Mouse (Mus musculus) CH12.LX (cell line): Measurements from ENCODE around the gene Vmn2r44. TPM values are rescaled to one million over a fixed set of nuclear protein-coding genes. Genes with fewer than 3 reads are reported as not detected.
"Not testable (repeated sequence)": the region's sequence is repeated elsewhere in the genome, so short reads cannot be mapped to it uniquely, and the experiment has no call there.

Source experiments
- DNase-seq: peaks from one replicate; pipeline ENCODE4 v3.0.0-alpha.2; 2013; ENCODE audit errors: extremely low read depth
- H3K27ac ChIP-seq: 2 replicates; pipeline ENCODE4 v1.5.1; 2012; ENCODE audit warnings: low read depth, mild to moderate bottlenecking, control low read depth, moderate library complexity; ENCODE audit not compliant: insufficient read depth
- H3K27me3 ChIP-seq: replicated peaks from 2 replicates; pipeline ENCODE3; 2012; ENCODE audit warnings: inconsistent platforms
- H3K36me3 ChIP-seq, 2 experiments: replicated peaks in 1 of 2; 2 replicates each; pipeline versions ENCODE3 to v1.6.1; 2012; ENCODE audit warnings: inconsistent platforms in 1 of 2, low read length in 1 of 2, mild to moderate bottlenecking in 1 of 2, mixed read lengths in 1 of 2, moderate library complexity in 1 of 2; ENCODE audit not compliant: control insufficient read depth in 1 of 2, insufficient read depth in 1 of 2
- H3K4me1 ChIP-seq, 2 experiments: 2 replicates each; pipeline ENCODE4 v1.6.1; 2012; ENCODE audit warnings: inconsistent platforms in 1 of 2, moderate library complexity in 1 of 2; ENCODE audit not compliant: insufficient read depth in 2 of 2, control insufficient read depth in 1 of 2
- H3K4me2 ChIP-seq: 2 replicates; pipeline ENCODE4 v1.6.1; 2012; ENCODE audit warnings: low read depth, mild to moderate bottlenecking, control low read depth; ENCODE audit not compliant: poor library complexity, insufficient read depth, severe bottlenecking
- H3K4me3 ChIP-seq, 3 experiments: fragments of 150-350 bp in 1 of 3; sonication (generic) in 1 of 3; replicated peaks in 1 of 3; 2 replicates each; pipeline versions ENCODE3 to v1.5.1; 2011 to 2012; ENCODE audit warnings: low read depth in 2 of 3, low read length in 2 of 3, mild to moderate bottlenecking in 2 of 3, moderate library complexity in 2 of 3, control low read depth in 1 of 3, improper control_type of control experiment in 1 of 3, inconsistent platforms in 1 of 3, mixed read lengths in 1 of 3; ENCODE audit not compliant: poor library complexity in 1 of 3
- H3K79me2 ChIP-seq: replicated peaks from 2 replicates; pipeline ENCODE4 v1.6.1; 2012; ENCODE audit warnings: mild to moderate bottlenecking, moderate library complexity; ENCODE audit not compliant: control insufficient read depth, poor library complexity, insufficient read depth, severe bottlenecking; ENCODE audit errors: extremely low read depth
- H3K9ac ChIP-seq: 2 replicates; pipeline ENCODE4 v1.6.1; 2012; ENCODE audit warnings: low read depth, mild to moderate bottlenecking, control low read depth, moderate library complexity; ENCODE audit not compliant: insufficient read depth
- H3K9me3 ChIP-seq: replicated peaks from 2 replicates; pipeline ENCODE3; 2012; ENCODE audit warnings: low read length, inconsistent platforms, mixed read lengths
- dilution Hi-C: fragments of 300-500 bp; cut with MboI; formaldehyde crosslinking; loops from 2 replicates; pipeline ENCODE4 v1.14.3; 2020; ENCODE audit warnings: low sequenced_read_pairs; ENCODE audit not compliant: extremely low pct_unique_long_range_greater_than_20kb, extremely low pct_ligation_motif_present
- in situ Hi-C: fragments of 300-500 bp; cut with MboI; formaldehyde crosslinking; loops from 3 replicates; pipeline ENCODE4 v1.14.3; 2019; ENCODE audit warnings: low sequenced_read_pairs, low pct_ligation_motif_present, low pct_unique_long_range_greater_than_20kb, mixed read lengths
- polyA plus RNA-seq: library from polyadenylated mRNA; unstranded; fragments of >175 nt; gene quantifications from 2 replicates; pipeline ENCODE4 v1.2.1, GENCODE M21; 2012; ENCODE audit warnings: low read depth; ENCODE audit not compliant: insufficient read length
- total RNA-seq, 2 experiments: library from RNA; depleted of rRNA; stranded (reverse); fragments of 300-350 nt in 1 of 2; fragments of >200 nt in 1 of 2; gene quantifications; 2 replicates each; pipeline ENCODE4 v1.2.3; 2012 to 2014

The Vmn2r44 gene
- total RNA-seq (2012; rRNA removed) (not detected in 2 replicates), total RNA-seq (2014; rRNA removed) (not detected in 2 replicates), polyA plus RNA-seq (not detected in 2 replicates)

- H3K27me3 ChIP-seq, DNase-seq, H3K9me3 ChIP-seq, dilution Hi-C loops, H3K4me3 ChIP-seq, H3K36me3 ChIP-seq, H3K4me1 ChIP-seq, H3K4me2 ChIP-seq, H3K9ac ChIP-seq, H3K79me2 ChIP-seq, in situ Hi-C loops, H3K27ac ChIP-seq: not testable (repeated sequence)
Observed at GRCm38 (mm10) chr7:8383233-8383632, at the start of gene Vmn2r44. Gene Vmn2r44, minus strand, starts transcription at chr7:8383333.

- H3K79me2 ChIP-seq, in situ Hi-C loops: not testable (repeated sequence)
Observed at GRCm38 (mm10) chr7:8357879-8358278, 25.3 kb downstream of the Vmn2r44 start.

More at GRCm38 (mm10) chr7:8357879-8358278, 25.3 kb downstream of the Vmn2r44 start:
- H3K4me1 ChIP-seq, dilution Hi-C loops, DNase-seq, H3K4me2 ChIP-seq, H3K27ac ChIP-seq, H3K27me3 ChIP-seq, H3K36me3 ChIP-seq, H3K9me3 ChIP-seq, H3K9ac ChIP-seq, H3K4me3 ChIP-seq: not testable (repeated sequence)

Other genes starting within 250 kb of the Vmn2r44 start
- not detected in 2 replicates for gene Vmn2r41, start 221.7 kb downstream of the Vmn2r44 start, total RNA-seq (2012; rRNA removed)
- not detected in 2 replicates for gene Vmn2r41, start 221.7 kb downstream of the Vmn2r44 start, total RNA-seq (2014; rRNA removed)
- not detected in 2 replicates for gene Vmn2r41, start 221.7 kb downstream of the Vmn2r44 start, polyA plus RNA-seq
- not detected in 2 replicates for gene Vmn2r42, start 183.0 kb downstream of the Vmn2r44 start, total RNA-seq (2012; rRNA removed)
- gene Vmn2r42, start 183.0 kb downstream of the Vmn2r44 start, total RNA-seq (2014; rRNA removed), result not detected in 2 replicates
- not detected in 2 replicates for gene Vmn2r42, start 183.0 kb downstream of the Vmn2r44 start, polyA plus RNA-seq
- not detected in 2 replicates for gene Vmn2r43, start 122.7 kb downstream of the Vmn2r44 start, total RNA-seq (2012; rRNA removed)
- not detected in 2 replicates for gene Vmn2r43, start 122.7 kb downstream of the Vmn2r44 start, total RNA-seq (2014; rRNA removed)
- gene Vmn2r43, start 122.7 kb downstream of the Vmn2r44 start, polyA plus RNA-seq, result not detected in 2 replicates
- gene Vmn2r45, start 105.7 kb upstream of the Vmn2r44 start, total RNA-seq (2012; rRNA removed), result not detected in 2 replicates
- not detected in 2 replicates for gene Vmn2r45, start 105.7 kb upstream of the Vmn2r44 start, total RNA-seq (2014; rRNA removed)
- gene Vmn2r45, start 105.7 kb upstream of the Vmn2r44 start, polyA plus RNA-seq, result not detected in 2 replicates